Mouse (Mus musculus) MEL (cell line): Measurements from ENCODE around the gene Agbl1.

ENCODE experiments used
- CHD2 ChIP-seq: IDR thresholded peaks from 2 replicates; pipeline ENCODE4 v1.6.1; 2011; ENCODE audit warnings: low read length, improper control_type of control experiment
- EP300 ChIP-seq, 2 experiments: IDR thresholded peaks; 2 replicates each; pipeline ENCODE4 v1.6.1; 2011; ENCODE audit warnings: improper control_type of control experiment in 2 of 2, low read length in 2 of 2, low read depth in 1 of 2, mild to moderate bottlenecking in 1 of 2
- GATA1 ChIP-seq: IDR thresholded peaks from 2 replicates; pipeline ENCODE4 v1.6.1; 2011; ENCODE audit warnings: low read depth, low read length, improper control_type of control experiment
- MXI1 ChIP-seq: IDR thresholded peaks from 2 replicates; pipeline ENCODE4 v1.6.1; 2011; ENCODE audit warnings: mild to moderate bottlenecking, low read depth, low read length, improper control_type of control experiment
- POLR2A ChIP-seq, 2 experiments: IDR thresholded peaks; 2 replicates each; pipeline ENCODE4 v1.6.1; 2011 to 2012; ENCODE audit warnings: low read length in 2 of 2, mild to moderate bottlenecking in 2 of 2, control low read depth in 1 of 2, improper control_type of control experiment in 1 of 2, low read depth in 1 of 2, moderate library complexity in 1 of 2; ENCODE audit not compliant: control insufficient read depth in 1 of 2, insufficient read depth in 1 of 2, poor library complexity in 1 of 2
- POLR2AphosphoS2 ChIP-seq: IDR thresholded peaks from 2 replicates; pipeline ENCODE4 v1.6.1; 2011; ENCODE audit warnings: low read length, improper control_type of control experiment
- SMC3 ChIP-seq: IDR thresholded peaks from 2 replicates; pipeline ENCODE4 v1.6.1; 2011; ENCODE audit warnings: low read depth, low read length, improper control_type of control experiment
- TAL1 ChIP-seq: IDR thresholded peaks from 2 replicates; pipeline ENCODE4 v1.6.1; 2012; ENCODE audit warnings: mild to moderate bottlenecking, inconsistent platforms, low read length, moderate library complexity, mixed read lengths
- USF2 ChIP-seq, 2 experiments: IDR thresholded peaks; 2 replicates each; pipeline ENCODE4 v1.6.1; 2011 to 2012; ENCODE audit warnings: improper control_type of control experiment in 2 of 2, low read length in 2 of 2, borderline replicate concordance in 1 of 2, inconsistent platforms in 1 of 2, low read depth in 1 of 2, mild to moderate bottlenecking in 1 of 2; ENCODE audit not compliant: insufficient read depth in 1 of 2

DNA sequence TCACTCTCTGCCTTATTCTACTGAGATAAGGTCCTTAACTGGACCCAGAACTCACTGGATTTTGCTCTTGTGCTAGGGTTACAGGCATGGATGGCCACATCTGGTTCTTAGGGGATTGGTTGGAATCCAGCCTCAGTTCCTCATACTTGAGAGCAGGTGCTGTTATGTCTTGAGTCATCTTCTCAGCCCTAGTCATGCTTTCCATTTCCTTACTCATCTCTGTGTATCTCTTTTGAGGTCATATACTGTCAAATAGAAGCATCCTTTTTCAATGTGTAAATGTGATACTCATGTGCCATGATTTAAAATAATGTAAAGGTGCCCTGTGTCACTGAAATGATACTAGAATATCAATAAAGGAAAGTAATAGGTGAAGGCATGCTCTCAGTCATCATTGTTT lies 705.5 kb downstream of the Agbl1 start:
- TF ChIP-seq CHD2 (no peak), GATA1 (no peak), POLR2A (IDR thresholded peaks at IDR 0.05; ENCODE audit: control insufficient read depth in 1 of 2, insufficient read depth in 1 of 2, low read depth in 1 of 2, low read length in 2 of 2, poor library complexity in 1 of 2) (no peak), EP300 (IDR thresholded peaks at IDR 0.05; ENCODE audit: low read depth in 1 of 2, low read length in 2 of 2) (no peak), SMC3 (no peak), MXI1 (no peak), TAL1 (no peak), USF2 (IDR thresholded peaks at IDR 0.05; ENCODE audit: borderline replicate concordance in 1 of 2, insufficient read depth in 1 of 2, low read depth in 1 of 2, low read length in 2 of 2) (no peak), POLR2AphosphoS2 (no peak)
